Mouse (Mus musculus) lung, adult 18-20 months (tissue): ENCODE results near the gene Gli3.

Source experiments
- DNase-seq, 2 experiments: peaks; one replicate each; pipeline ENCODE4 v3.0.0; 2022; ENCODE audit warnings: mixed read lengths in 2 of 2

Gene Gli3

DNA sequence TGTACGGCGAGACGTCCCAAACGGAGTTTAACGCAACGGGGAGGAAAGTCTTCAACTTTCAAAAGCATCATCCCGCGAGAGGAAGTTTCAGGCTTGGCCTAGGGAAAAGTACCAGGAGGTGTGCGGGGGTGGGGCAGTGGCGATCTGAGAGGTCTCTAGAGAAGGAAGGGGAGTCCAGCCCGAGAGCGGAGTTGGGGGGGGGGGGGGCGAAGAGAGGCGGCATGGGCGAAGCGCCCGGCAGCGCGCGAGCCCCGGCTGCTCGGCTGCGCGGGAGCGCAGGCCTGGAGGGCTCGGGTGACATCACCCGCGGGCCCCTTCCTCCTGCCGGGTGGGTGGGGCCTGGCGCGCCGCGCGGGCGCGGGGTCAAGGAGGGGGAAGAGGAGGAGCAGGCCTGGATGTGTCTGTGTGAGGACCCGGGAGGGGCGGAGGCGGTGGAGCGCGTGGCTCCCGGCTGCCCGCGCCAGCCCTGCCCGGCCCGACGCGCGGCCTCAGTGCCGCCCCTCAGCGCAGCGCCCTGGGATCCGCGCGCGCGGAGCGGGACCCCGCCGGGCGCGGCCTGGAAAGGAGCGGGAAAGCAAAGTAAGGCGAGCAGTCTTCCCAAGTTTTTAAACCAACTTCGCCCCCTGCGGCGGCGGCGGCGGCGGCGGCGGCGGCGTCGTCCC lies at the start of gene Gli3:
Gli3 (plus strand) TSS at position 406 of the 662 bp plus-strand sequence.
- DNase-seq: peak; percentile 36 to 59

- no peak for DNase-seq
These were observed 41.8 kb upstream of the Gli3 start for GRCm38 (mm10) chr13:15421182-15421750.

DNA sequence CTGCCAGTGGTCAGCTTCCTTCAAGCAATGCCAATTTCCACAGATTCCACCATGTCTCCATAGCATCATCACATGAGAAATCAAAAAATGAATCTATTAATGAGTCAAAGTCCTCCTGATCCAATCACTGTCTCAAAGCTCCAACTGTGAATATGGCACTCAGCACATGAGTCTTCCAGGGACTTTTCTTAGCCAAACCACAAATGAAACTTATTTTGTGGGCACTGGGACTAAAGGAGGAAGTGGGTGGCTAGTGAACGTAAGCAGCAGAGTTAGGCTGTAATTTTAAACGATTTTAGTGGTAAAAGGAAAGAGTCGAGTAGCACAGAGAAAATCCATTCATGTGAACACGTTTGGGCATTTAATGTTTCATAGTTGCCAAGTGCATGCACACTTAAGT lies 21.0 kb upstream of the Gli3 start:
- DNase-seq: no peak

GRCm38 (mm10) chr13:15444312-15444711 lies 18.7 kb upstream of the Gli3 start:
- no peak for DNase-seq

DNA sequence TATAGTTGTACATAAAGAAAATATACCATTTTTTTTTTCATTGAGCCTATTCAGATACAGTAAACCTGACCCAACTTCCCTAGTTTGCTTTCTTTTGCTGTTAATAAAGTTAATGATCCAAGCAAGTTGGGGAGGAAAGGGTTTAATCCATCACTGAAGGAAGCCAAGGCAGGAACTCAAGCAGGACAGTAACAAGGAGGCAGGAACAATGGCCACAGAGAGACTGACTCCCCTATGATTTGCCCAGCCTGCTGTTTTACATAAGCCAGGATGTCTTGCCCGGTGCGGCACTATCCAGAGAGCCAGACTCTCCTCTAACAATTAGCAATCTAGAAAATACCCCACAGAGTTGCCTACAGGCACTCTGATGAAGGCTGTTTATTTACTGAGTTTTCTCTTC lies 17.4 kb upstream of the Gli3 start:
- no peak for DNase-seq

DNA sequence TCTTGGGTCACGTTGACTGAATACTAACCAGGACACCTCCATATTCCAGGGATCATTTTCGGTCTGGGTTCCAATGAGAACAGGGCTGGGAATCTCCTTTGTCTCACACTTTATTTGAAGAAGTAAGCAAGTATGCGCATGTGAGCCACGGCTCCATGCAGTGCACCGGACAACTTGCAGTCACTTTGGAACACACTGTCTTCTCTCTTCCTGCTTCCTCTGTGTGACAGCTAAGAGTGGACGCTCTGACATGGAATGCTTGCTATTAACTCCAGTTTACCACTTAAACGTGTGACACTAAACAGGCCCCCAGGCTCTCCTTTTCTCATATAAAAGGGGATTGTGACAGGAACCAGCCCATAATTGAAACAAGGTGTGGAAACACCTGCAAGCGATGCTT lies 17.0 kb upstream of the Gli3 start:
- DNase-seq: no peak

DNA sequence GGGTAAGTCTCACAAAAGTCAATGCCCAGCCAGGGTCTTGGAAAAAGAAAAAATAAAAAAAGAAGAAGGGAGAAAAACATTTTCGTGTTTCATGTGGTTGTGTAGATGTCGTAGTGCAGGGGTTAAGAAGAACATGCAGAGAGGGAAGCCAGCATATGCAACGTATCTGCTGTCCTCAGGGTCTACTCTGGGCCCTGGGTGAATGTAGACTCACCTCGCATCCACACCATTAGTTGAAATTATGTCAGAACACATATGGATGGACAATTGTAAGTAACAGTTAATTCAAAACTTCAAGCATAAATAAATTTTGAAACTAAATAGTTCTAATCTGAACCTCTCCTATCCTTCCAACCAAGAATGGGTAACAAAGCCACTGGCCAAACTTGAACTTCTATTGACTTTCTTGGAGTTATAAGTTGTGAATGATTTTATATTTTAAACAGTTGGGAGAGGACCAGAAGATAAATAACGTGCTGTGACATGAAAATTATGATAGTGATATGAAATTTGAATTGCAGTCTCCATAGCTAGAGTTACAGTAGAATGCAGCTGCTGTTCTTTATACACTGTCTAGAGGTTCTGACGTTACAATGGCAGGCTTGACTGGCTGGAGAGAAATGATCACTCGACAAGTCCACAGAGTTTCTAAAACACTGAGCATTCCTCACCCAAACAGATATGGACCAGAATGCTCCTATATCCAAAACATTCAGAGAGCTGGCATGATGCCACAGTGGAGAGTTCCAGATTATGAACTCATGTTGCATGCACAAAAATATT lies 16.1 kb upstream of the Gli3 start:
- DNase-seq: no peak

GRCm38 (mm10) chr13:15450941-15451340 lies 12.1 kb upstream of the Gli3 start:
- no peak for DNase-seq

GRCm38 (mm10) chr13:15457841-15458240 lies 5.2 kb upstream of the Gli3 start:
- DNase-seq: no peak

- DNase-seq: no peak
These were observed 1.1 kb upstream of the Gli3 start for GRCm38 (mm10) chr13:15461926-15462325.

DNA sequence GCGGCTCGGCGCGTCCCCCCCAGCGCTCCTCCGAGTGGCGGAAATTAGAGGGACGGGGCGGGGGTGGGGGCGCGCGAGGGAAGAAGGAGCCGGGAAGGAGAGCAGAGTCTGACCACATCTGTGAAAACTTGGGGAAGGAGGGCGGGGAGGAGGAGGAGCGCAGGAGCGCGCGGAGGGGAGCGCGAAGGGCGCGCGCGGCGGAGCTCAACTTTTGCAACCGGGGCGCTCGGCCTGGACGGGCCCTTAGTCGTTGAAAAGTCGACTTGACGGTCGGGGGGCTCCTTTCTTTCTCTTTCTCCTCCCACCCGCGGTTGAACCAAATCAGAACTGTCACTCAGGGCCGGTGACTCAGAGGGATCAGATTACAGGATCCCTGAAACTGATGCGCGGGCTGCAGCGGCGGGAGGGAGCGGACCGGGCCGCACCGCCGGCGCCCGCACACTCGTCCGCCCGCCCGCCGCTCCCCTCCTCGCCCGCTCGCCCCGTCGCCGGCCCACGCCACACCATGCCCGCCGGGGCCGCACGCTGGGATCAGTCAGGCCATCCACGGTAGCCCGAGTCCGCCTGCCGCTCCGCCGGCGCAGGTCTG lies 551 bp downstream of the Gli3 start:
- peak; percentile 18 to 32 for DNase-seq

- DNase-seq: peak; percentile 11 to 19
These were observed 1.1 kb downstream of the Gli3 start for GRCm38 (mm10) chr13:15464081-15464526.

GRCm38 (mm10) chr13:15464741-15465250 lies 1.8 kb downstream of the Gli3 start:
- DNase-seq: no peak

DNA sequence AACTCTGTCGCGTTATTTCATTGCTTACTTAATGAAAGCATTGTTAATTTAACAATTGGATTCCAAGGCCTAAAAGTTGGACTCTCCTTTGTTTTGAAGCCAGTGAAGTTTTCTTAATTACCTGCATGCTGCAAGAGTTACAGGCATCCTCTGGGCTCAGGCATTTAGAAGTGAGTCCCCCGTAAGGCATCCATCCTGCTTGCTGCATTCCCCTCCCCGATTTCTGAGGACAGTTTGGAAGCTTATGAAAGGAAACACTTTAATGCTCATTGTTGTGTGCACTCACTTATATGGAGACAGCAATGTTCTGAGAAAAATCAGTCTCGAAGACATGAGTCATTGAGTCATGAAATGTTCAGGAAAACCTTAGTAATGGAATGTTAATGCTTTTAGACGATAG lies 3.5 kb downstream of the Gli3 start:
- no peak for DNase-seq

- DNase-seq: no peak
These were observed 4.4 kb downstream of the Gli3 start for GRCm38 (mm10) chr13:15467409-15467808.

DNA sequence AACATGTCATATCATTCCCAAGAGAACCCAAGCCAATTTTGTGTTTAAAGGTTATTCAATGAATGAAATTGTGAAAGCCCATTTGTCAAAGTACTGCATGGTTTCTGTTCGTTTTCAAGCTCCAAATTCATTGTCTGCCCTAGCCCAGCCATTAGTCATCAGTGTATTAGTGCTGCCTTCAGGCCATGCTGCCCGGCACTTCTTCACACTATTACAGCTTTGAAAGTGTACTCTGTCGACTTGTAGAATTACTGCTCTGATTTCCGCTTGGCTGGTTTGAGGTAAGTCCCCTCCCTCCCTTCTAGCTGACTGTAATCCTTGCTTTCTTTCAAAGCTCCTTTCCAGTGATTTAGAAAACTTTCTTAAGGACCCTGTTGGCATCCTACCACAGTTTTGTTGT lies 5.4 kb downstream of the Gli3 start:
- no peak for DNase-seq

- DNase-seq: no peak
These were observed 7.0 kb downstream of the Gli3 start for GRCm38 (mm10) chr13:15470056-15470455.

DNA sequence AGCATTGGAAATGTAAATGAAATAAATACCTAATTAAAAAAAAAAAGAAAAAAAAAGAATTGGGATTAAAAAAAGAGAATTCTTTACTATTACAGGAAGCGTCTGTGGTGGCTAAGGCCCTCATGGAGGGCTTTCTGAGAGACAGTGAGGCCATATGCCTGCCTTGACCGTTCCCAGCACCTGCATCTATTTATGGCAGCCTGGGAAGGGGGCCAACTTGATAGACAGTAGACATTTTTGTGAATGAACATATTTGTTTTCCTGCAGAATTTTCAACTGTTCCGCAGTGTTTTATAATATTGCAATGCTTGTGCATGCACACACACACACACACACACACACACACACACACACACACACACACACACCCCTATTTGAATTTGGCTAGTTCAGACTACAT lies 9.7 kb downstream of the Gli3 start:
- DNase-seq: no peak

- no peak for DNase-seq
These were observed 11.4 kb downstream of the Gli3 start for GRCm38 (mm10) chr13:15474393-15474792.

- no peak for DNase-seq
These were observed 23.2 kb downstream of the Gli3 start for GRCm38 (mm10) chr13:15486033-15486891.

DNA sequence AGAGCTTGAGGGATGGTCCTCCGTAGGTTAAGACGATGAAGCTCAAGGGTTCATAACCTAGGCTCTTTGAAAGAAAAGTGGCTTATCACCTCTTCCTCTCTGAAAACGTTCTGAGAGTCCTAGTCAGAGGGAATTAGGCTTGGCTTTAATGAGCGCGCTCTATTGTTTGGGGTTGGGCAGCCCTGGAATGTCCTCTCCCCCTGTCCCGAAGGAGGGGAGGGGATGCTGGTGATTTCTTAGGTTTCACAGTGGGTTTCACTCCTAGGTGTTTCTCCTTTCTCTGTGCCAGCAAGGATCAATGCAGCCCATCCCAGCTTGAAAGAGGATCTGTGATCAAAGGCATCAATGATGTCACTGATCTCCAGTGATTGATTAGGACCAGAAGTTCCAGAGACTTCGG lies 24.3 kb downstream of the Gli3 start:
- no peak for DNase-seq

DNA sequence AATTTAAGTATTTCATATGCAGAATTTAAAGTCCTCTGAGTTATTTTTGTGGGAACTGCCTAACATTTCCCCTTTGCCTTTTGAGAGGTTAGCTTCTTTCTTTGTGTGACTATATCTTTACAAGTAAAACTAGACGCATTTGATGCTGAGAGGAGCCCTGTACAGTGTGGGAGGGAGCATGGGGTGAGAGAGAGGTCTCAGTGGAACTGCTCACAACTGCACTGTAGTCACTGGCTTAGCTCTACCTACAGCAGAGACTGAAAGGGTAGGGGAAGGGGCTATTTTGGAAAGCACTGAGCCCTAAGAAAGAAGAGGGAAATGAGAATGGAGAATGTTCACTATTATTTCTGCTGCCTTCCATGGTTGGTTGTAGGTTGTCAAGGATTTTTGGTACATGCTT lies 25.0 kb downstream of the Gli3 start:
- no peak for DNase-seq
